Mouse (Mus musculus): ENCODE measurements around the gene Ahnak. TPM values are rescaled to one million over a fixed set of nuclear protein-coding genes. Genes with fewer than 3 reads are reported as not detected.

Ahnak gene
- polyA plus RNA-seq, 1 experiment from 2014 or later: 28.7 TPM

Other genes starting within 250 kb of the Ahnak start
- gene 1700092M07Rik, start 248.6 kb upstream of the Ahnak start, polyA plus RNA-seq (2015; fragmentation: Nextera tagmentation; extraction: Ambion mirVana): 0.63 and 0.74 TPM in 2 replicates
- 91.5 and 91.7 TPM in 2 replicates for gene Stx5a, start 247.9 kb upstream of the Ahnak start, polyA plus RNA-seq (2015; fragmentation: Nextera tagmentation; extraction: Ambion mirVana)
- 134 and 145 TPM in 2 replicates for gene Nxf1, start 232.2 kb upstream of the Ahnak start, polyA plus RNA-seq (2015; fragmentation: Nextera tagmentation; extraction: Ambion mirVana)
- gene Tmem223, start 218.3 kb upstream of the Ahnak start, polyA plus RNA-seq (2015; fragmentation: Nextera tagmentation; extraction: Ambion mirVana): 138 and 158 TPM in 2 replicates
- gene Tmem179b, start 214.8 kb upstream of the Ahnak start, polyA plus RNA-seq (2015; fragmentation: Nextera tagmentation; extraction: Ambion mirVana): 57.1 and 60.9 TPM in 2 replicates
- gene Taf6l, start 202.9 kb upstream of the Ahnak start, polyA plus RNA-seq (2015; fragmentation: Nextera tagmentation; extraction: Ambion mirVana): 17.4 and 19.3 TPM in 2 replicates
- 126 and 128 TPM in 2 replicates for gene Polr2g, start 190.7 kb upstream of the Ahnak start, polyA plus RNA-seq (2015; fragmentation: Nextera tagmentation; extraction: Ambion mirVana)
- 3.5 and 4.3 TPM in 2 replicates for gene Zbtb3, start 186.7 kb upstream of the Ahnak start, polyA plus RNA-seq (2015; fragmentation: Nextera tagmentation; extraction: Ambion mirVana)
- 35.5 and 37.7 TPM in 2 replicates for gene Ttc9c, start 170.0 kb upstream of the Ahnak start, polyA plus RNA-seq (2015; fragmentation: Nextera tagmentation; extraction: Ambion mirVana)
- 3.2 and 3.3 TPM in 2 replicates for gene Hnrnpul2, start 169.3 kb upstream of the Ahnak start, polyA plus RNA-seq (2015; fragmentation: Nextera tagmentation; extraction: Ambion mirVana)
- gene AC129217.1, start 159.5 kb upstream of the Ahnak start, polyA plus RNA-seq (2015; fragmentation: Nextera tagmentation; extraction: Ambion mirVana): not detected in 2 replicates
- gene Bscl2, start 151.8 kb upstream of the Ahnak start, polyA plus RNA-seq (2015; fragmentation: Nextera tagmentation; extraction: Ambion mirVana): 43.9 and 44.3 TPM in 2 replicates
- 1.2 and 1.4 TPM in 2 replicates for gene Gng3, start 150.1 kb upstream of the Ahnak start, polyA plus RNA-seq (2015; fragmentation: Nextera tagmentation; extraction: Ambion mirVana)
- 1.9 and 2.8 TPM in 2 replicates for gene Lrrn4cl, start 138.5 kb upstream of the Ahnak start, polyA plus RNA-seq (2015; fragmentation: Nextera tagmentation; extraction: Ambion mirVana)
- 130 and 133 TPM in 2 replicates for gene Ubxn1, start 117.8 kb upstream of the Ahnak start, polyA plus RNA-seq (2015; fragmentation: Nextera tagmentation; extraction: Ambion mirVana)
- gene Uqcc3, start 108.4 kb upstream of the Ahnak start, polyA plus RNA-seq (2015; fragmentation: Nextera tagmentation; extraction: Ambion mirVana): 62.7 and 64.0 TPM in 2 replicates
- gene Lbhd1, start 105.6 kb upstream of the Ahnak start, polyA plus RNA-seq (2015; fragmentation: Nextera tagmentation; extraction: Ambion mirVana): 25.2 and 42.5 TPM in 2 replicates
- gene Gm49403, start 105.4 kb upstream of the Ahnak start, polyA plus RNA-seq (2015; fragmentation: Nextera tagmentation; extraction: Ambion mirVana): not detected in 2 replicates
- 39.7 and 54.5 TPM in 2 replicates for gene 1810009A15Rik, start 100.4 kb upstream of the Ahnak start, polyA plus RNA-seq (2015; fragmentation: Nextera tagmentation; extraction: Ambion mirVana)
- not detected in 2 replicates for gene Gm49416, start 100.4 kb upstream of the Ahnak start, polyA plus RNA-seq (2015; fragmentation: Nextera tagmentation; extraction: Ambion mirVana)
- 24.8 and 27.6 TPM in 2 replicates for gene Ints5, start 96.3 kb upstream of the Ahnak start, polyA plus RNA-seq (2015; fragmentation: Nextera tagmentation; extraction: Ambion mirVana)
- gene Ganab, start 91.2 kb upstream of the Ahnak start, polyA plus RNA-seq (2015; fragmentation: Nextera tagmentation; extraction: Ambion mirVana): 56.7 and 62.6 TPM in 2 replicates
- gene B3gat3, start 68.9 kb upstream of the Ahnak start, polyA plus RNA-seq (2015; fragmentation: Nextera tagmentation; extraction: Ambion mirVana): 32.7 and 38.0 TPM in 2 replicates
- 2.2 and 2.4 TPM in 2 replicates for gene Rom1, start 59.9 kb upstream of the Ahnak start, polyA plus RNA-seq (2015; fragmentation: Nextera tagmentation; extraction: Ambion mirVana)
- gene Eml3, start 59.7 kb upstream of the Ahnak start, polyA plus RNA-seq (2015; fragmentation: Nextera tagmentation; extraction: Ambion mirVana): 16.0 and 17.2 TPM in 2 replicates
- gene Mta2, start 47.4 kb upstream of the Ahnak start, polyA plus RNA-seq (2015; fragmentation: Nextera tagmentation; extraction: Ambion mirVana): 92.1 and 96.0 TPM in 2 replicates
- gene Tut1, start 35.4 kb upstream of the Ahnak start, polyA plus RNA-seq (2015; fragmentation: Nextera tagmentation; extraction: Ambion mirVana): 17.5 and 18.4 TPM in 2 replicates
- gene Eef1g, start 22.2 kb upstream of the Ahnak start, polyA plus RNA-seq (2015; fragmentation: Nextera tagmentation; extraction: Ambion mirVana): 239 and 240 TPM in 2 replicates
- gene Scgb1a1, start 98.7 kb downstream of the Ahnak start, polyA plus RNA-seq (2015; fragmentation: Nextera tagmentation; extraction: Ambion mirVana): 0.91 and 1.8 TPM in 2 replicates
- gene Asrgl1, start 146.4 kb downstream of the Ahnak start, polyA plus RNA-seq (2015; fragmentation: Nextera tagmentation; extraction: Ambion mirVana): 18.9 and 21.6 TPM in 2 replicates